In the genomic region with DNA sequence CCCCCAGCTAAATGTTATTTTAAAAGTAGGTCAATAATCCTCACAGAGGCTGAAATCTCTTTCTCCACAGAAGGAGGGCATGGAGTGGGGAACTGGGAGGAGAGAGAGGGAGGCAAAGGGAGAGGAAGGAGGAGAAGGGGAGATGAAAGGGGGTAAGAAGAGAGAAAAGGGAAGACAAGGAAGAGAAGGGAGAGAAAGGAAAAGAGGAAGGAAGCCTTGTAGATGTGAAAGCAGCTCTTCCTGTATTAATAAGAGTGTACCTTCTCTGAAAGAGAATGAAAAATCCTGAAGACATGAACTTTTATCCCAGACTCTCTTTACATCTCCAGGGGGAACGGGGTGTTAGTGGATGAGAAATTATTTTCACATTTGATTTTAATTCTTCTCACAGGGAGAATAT, we compare ENCODE assay signal across 21 mouse cellular contexts. TPM values are rescaled to one million over a fixed set of nuclear protein-coding genes. Genes with fewer than 3 reads are reported as not detected.
DNase-seq lines count a peak whose midpoint lies in the region; ATAC-seq and TF ChIP-seq lines count a peak whose summit lies in the region.
"Had no signal": no experiment of that assay in that cellular context is flagged by ENCODE, and none has a peak within 500 bp of the region (broad histone marks: within the 10 kb centered on the region; RNA-seq: fewer than 3 reads in every experiment).

No protein-coding gene starts in this region.

- TF ChIP-seq POLR2A in bone marrow, adult 2 months (IDR thresholded peaks at IDR 0.05; ENCODE audit: borderline replicate concordance, control insufficient read depth, low read depth, low read length) = no peak

- TF ChIP-seq EP300 in liver, postnatal 0 days (IDR thresholded peaks at IDR 0.05; ENCODE audit: low read depth) = no peak

- H3K9me3 ChIP-seq in hindbrain, postnatal 0 days (ENCODE audit: low read length) = no peaks in the 10 kb centered on the region
- no peaks in the 10 kb centered on the region for H3K9me3 ChIP-seq in hindbrain, embryonic 12.5 days (replicated peaks)
- H3K9me3 ChIP-seq in midbrain, embryonic 16.5 days (replicated peaks; ENCODE audit: control insufficient read depth, low read length, poor library complexity, severe bottlenecking) = no peaks in the 10 kb centered on the region
- no peaks in the 10 kb centered on the region for H3K9me3 ChIP-seq in midbrain, embryonic 11.5 days (ENCODE audit: control insufficient read depth, low read length)
- peaks cover 3% of the 10 kb centered on the region for H3K9me3 ChIP-seq in liver, postnatal 0 days (ENCODE audit: low read length)
- H3K9me3 ChIP-seq: G1E; neural tube, embryonic 15.5 days had no signal

- H3K9ac ChIP-seq in hindbrain, postnatal 0 days (replicated peaks; ENCODE audit: low read length) = no peak overlapping the region
- H3K9ac ChIP-seq in hindbrain, embryonic 12.5 days = no peak overlapping the region
- no peak overlapping the region for H3K9ac ChIP-seq in midbrain, embryonic 16.5 days (ENCODE audit: low read depth, low read length)
- H3K9ac ChIP-seq in midbrain, embryonic 11.5 days (ENCODE audit: low read length) = no peak overlapping the region
- no peak overlapping the region for H3K9ac ChIP-seq in liver, postnatal 0 days (replicated peaks)
- H3K9ac ChIP-seq: liver, embryonic 14.5 days; neural tube, embryonic 15.5 days had no signal

- H3K27me3 ChIP-seq in hindbrain, postnatal 0 days (ENCODE audit: insufficient read depth, low read length) = no peaks in the 10 kb centered on the region
- no peaks in the 10 kb centered on the region for H3K27me3 ChIP-seq in hindbrain, embryonic 12.5 days
- no peaks in the 10 kb centered on the region for H3K27me3 ChIP-seq in midbrain, embryonic 16.5 days (ENCODE audit: control insufficient read depth, insufficient read depth, low read depth, low read length)
- H3K27me3 ChIP-seq in midbrain, embryonic 11.5 days (ENCODE audit: control insufficient read depth, insufficient read depth, low read length) = no peaks in the 10 kb centered on the region
- H3K27me3 ChIP-seq in liver, postnatal 0 days (ENCODE audit: insufficient read depth, low read length) = no peaks in the 10 kb centered on the region
- H3K27me3 ChIP-seq: neural tube, embryonic 15.5 days had no signal

- ATAC-seq in hindbrain, postnatal 0 days = no peak
- no peak for ATAC-seq in hindbrain, embryonic 12.5 days (ENCODE audit: low FRiP score)
- no peak for ATAC-seq in midbrain, embryonic 16.5 days
- ATAC-seq in midbrain, embryonic 11.5 days (ENCODE audit: low FRiP score) = no peak
- ATAC-seq in liver, postnatal 0 days = no peak
- ATAC-seq: hindbrain, embryonic 16.5 days had no signal

- H3K36me3 ChIP-seq in hindbrain, postnatal 0 days (ENCODE audit: insufficient read depth, low read length) = no peaks in the 10 kb centered on the region
- no peaks in the 10 kb centered on the region for H3K36me3 ChIP-seq in hindbrain, embryonic 12.5 days
- no peaks in the 10 kb centered on the region for H3K36me3 ChIP-seq in midbrain, embryonic 16.5 days (ENCODE audit: control insufficient read depth, insufficient read depth, low read length)
- no peaks in the 10 kb centered on the region for H3K36me3 ChIP-seq in midbrain, embryonic 11.5 days (ENCODE audit: control insufficient read depth, insufficient read depth, low read length)
- no peaks in the 10 kb centered on the region for H3K36me3 ChIP-seq in liver, postnatal 0 days (replicated peaks; ENCODE audit: insufficient read depth, low read length)
- H3K36me3 ChIP-seq: forebrain, embryonic 10.5 days; G1E; neural tube, embryonic 15.5 days had no signal

- 83% methylated on average over 1 of the region's 1 CpGs for WGBS in hindbrain, postnatal 0 days
- WGBS in hindbrain, embryonic 12.5 days = 89% methylated on average over 1 of the region's 1 CpGs
- WGBS in midbrain, embryonic 16.5 days = 93% methylated on average over 1 of the region's 1 CpGs
- 93% methylated on average over 1 of the region's 1 CpGs for WGBS in midbrain, embryonic 11.5 days
- 60% methylated on average over 1 of the region's 1 CpGs for WGBS in bone marrow, adult 2 months
- WGBS in liver, postnatal 0 days (ENCODE audit: insufficient replicate concordance) = 58% methylated on average over 1 of the region's 1 CpGs

- H3K27ac ChIP-seq in hindbrain, postnatal 0 days = peak overlapping the region; percentile 66
- no peak overlapping the region for H3K27ac ChIP-seq in hindbrain, embryonic 12.5 days
- peak overlapping the region; percentile 69 for H3K27ac ChIP-seq in midbrain, embryonic 16.5 days (ENCODE audit: low read length)
- H3K27ac ChIP-seq in midbrain, embryonic 11.5 days (ENCODE audit: low read depth, low read length) = no peak overlapping the region
- peak overlapping the region; percentile 97 for H3K27ac ChIP-seq in bone marrow, adult 2 months (ENCODE audit: control insufficient read depth, insufficient read depth, low read depth, low read length, poor library complexity)
- H3K27ac ChIP-seq in liver, postnatal 0 days (ENCODE audit: low read depth) = peak overlapping the region; percentile 90
- H3K27ac ChIP-seq: forebrain, embryonic 10.5 days; liver, embryonic 14.5 days had no signal

- no peak for TF ChIP-seq CTCF in hindbrain, postnatal 0 days (IDR thresholded peaks at IDR 0.05; ENCODE audit: low read depth)
- TF ChIP-seq CTCF in bone marrow, adult 2 months (IDR thresholded peaks at IDR 0.05; ENCODE audit: control insufficient read depth, insufficient read depth, low read length) = no peak
- no peak for TF ChIP-seq CTCF in liver, postnatal 0 days (IDR thresholded peaks at IDR 0.05; ENCODE audit: low read depth)

- H3K4me2 ChIP-seq in hindbrain, postnatal 0 days (ENCODE audit: low read depth, low read length) = no peak overlapping the region
- no peak overlapping the region for H3K4me2 ChIP-seq in hindbrain, embryonic 12.5 days (replicated peaks)
- H3K4me2 ChIP-seq in midbrain, embryonic 16.5 days (ENCODE audit: low read length) = no peak overlapping the region
- H3K4me2 ChIP-seq in midbrain, embryonic 11.5 days = no peak overlapping the region
- no peak overlapping the region; the same call in 1 of the 2 replicates for H3K4me2 ChIP-seq in liver, postnatal 0 days (ENCODE audit: low read depth, low read length)
- H3K4me2 ChIP-seq: heart, embryonic 11.5 days; neural tube, embryonic 15.5 days had no signal

- no peak overlapping the region for H3K4me3 ChIP-seq in hindbrain, postnatal 0 days (ENCODE audit: low read length)
- H3K4me3 ChIP-seq in hindbrain, embryonic 12.5 days = no peak overlapping the region
- H3K4me3 ChIP-seq in midbrain, embryonic 16.5 days (ENCODE audit: low read depth, low read length) = no peak overlapping the region
- no peak overlapping the region for H3K4me3 ChIP-seq in midbrain, embryonic 11.5 days (ENCODE audit: low read depth, low read length)
- no peak overlapping the region for H3K4me3 ChIP-seq in bone marrow, adult 2 months (replicated peaks; ENCODE audit: control insufficient read depth, low read depth, low read length)
- no peak overlapping the region for H3K4me3 ChIP-seq in liver, postnatal 0 days (ENCODE audit: low read depth, low read length)
- H3K4me3 ChIP-seq: forebrain, embryonic 10.5 days; neural tube, embryonic 15.5 days had no signal

- DNase-seq in hindbrain, postnatal 0 days (ENCODE audit: low spot score) = no peak
- no peak for DNase-seq in midbrain, embryonic 11.5 days (ENCODE audit: low spot score, missing footprints)
- no peak for DNase-seq in liver, postnatal 0 days
- DNase-seq in adrenal gland, adult 2 months = no peak
- DNase-seq: adrenal gland, adult 8-10 months; cerebellum, adult 18-20 months; gastrocnemius, postnatal 25 days; lung, postnatal 36 days had no signal

- no peaks in the 10 kb centered on the region for H3K4me1 ChIP-seq in hindbrain, postnatal 0 days (ENCODE audit: insufficient read depth, low read length)
- no peaks in the 10 kb centered on the region for H3K4me1 ChIP-seq in hindbrain, embryonic 12.5 days
- peaks cover 2% of the 10 kb centered on the region; the same call in 1 of the 2 replicates for H3K4me1 ChIP-seq in midbrain, embryonic 16.5 days (ENCODE audit: control insufficient read depth, insufficient read depth, low read length)
- H3K4me1 ChIP-seq in midbrain, embryonic 11.5 days (ENCODE audit: control insufficient read depth, insufficient read depth, low read length) = no peaks in the 10 kb centered on the region
- peaks cover 3% of the 10 kb centered on the region for H3K4me1 ChIP-seq in bone marrow, adult 2 months (ENCODE audit: control insufficient read depth, insufficient read depth, low read length)
- H3K4me1 ChIP-seq in liver, postnatal 0 days (ENCODE audit: insufficient read depth) = peaks cover 13% of the 10 kb centered on the region
- H3K4me1 ChIP-seq: forebrain, embryonic 10.5 days; neural tube, embryonic 15.5 days had no signal

RNA-seq across cellular contexts. Expression of a gene that starts 23.5 kb away (rescaled TPM):
- total RNA-seq in hindbrain, postnatal 0 days (2014; rRNA removed) = 45.2 and 48.9 TPM in 2 replicates
- 67.8 and 72.1 TPM in 2 replicates for polyA plus RNA-seq in hindbrain, postnatal 0 days (2015; fragmentation: Nextera tagmentation; extraction: Ambion mirVana)
- polyA plus RNA-seq in hindbrain, embryonic 12.5 days (2016; fragmentation: Nextera tagmentation; extraction: Ambion mirVana) = 15.4 and 15.5 TPM in 2 replicates
- 22.3 and 32.5 TPM in 2 replicates for polyA plus RNA-seq in midbrain, embryonic 16.5 days (2015; fragmentation: Nextera tagmentation; extraction: Ambion mirVana)
- polyA plus RNA-seq in midbrain, embryonic 11.5 days (2014; fragmentation: Nextera tagmentation; extraction: Ambion mirVana) = 14.0 and 15.0 TPM in 2 replicates
- 7.6 and 20.8 TPM in 2 replicates for polyA plus RNA-seq in bone marrow, adult 2 months (2011; ENCODE audit: insufficient read depth, insufficient read length, low replicate concordance, missing spikeins)
- polyA plus RNA-seq in liver, postnatal 0 days (2015; fragmentation: Nextera tagmentation; extraction: Ambion mirVana) = 28.7 and 31.6 TPM in 2 replicates
- total RNA-seq in adrenal gland, adult 2 months (2021) = 100 to 1,000 TPM; 232 to 283 TPM
- 146 and 187 TPM in 2 replicates for polyA plus RNA-seq in adrenal gland, adult 2 months (2012; rRNA removed)
- polyA plus RNA-seq: G1E had no signal

RNA-seq across cellular contexts. Expression of a gene that starts 30.1 kb away (rescaled TPM):
- not detected in 2 replicates for total RNA-seq in hindbrain, postnatal 0 days (2014; rRNA removed)
- polyA plus RNA-seq in hindbrain, postnatal 0 days (2015; fragmentation: Nextera tagmentation; extraction: Ambion mirVana) = not detected in 2 replicates
- not detected in 2 replicates for polyA plus RNA-seq in hindbrain, embryonic 12.5 days (2016; fragmentation: Nextera tagmentation; extraction: Ambion mirVana)
- not detected in 2 replicates for polyA plus RNA-seq in midbrain, embryonic 16.5 days (2015; fragmentation: Nextera tagmentation; extraction: Ambion mirVana)
- polyA plus RNA-seq in midbrain, embryonic 11.5 days (2014; fragmentation: Nextera tagmentation; extraction: Ambion mirVana) = not detected in 2 replicates
- polyA plus RNA-seq in bone marrow, adult 2 months (2011; ENCODE audit: insufficient read depth, insufficient read length, low replicate concordance, missing spikeins) = not detected in 2 replicates
- polyA plus RNA-seq in liver, postnatal 0 days (2015; fragmentation: Nextera tagmentation; extraction: Ambion mirVana) = not detected in 2 replicates
- not detected for total RNA-seq in adrenal gland, adult 2 months (2021)
- polyA plus RNA-seq in adrenal gland, adult 2 months (2012; rRNA removed) = 0.16 TPM in 1 of 2 replicates, not detected in the other
- total RNA-seq: adrenal gland, adult 8-10 months; gastrocnemius, postnatal 25 days; layer of hippocampus, adult 18-20 months had no signal
- polyA plus RNA-seq: embryonic facial prominence, embryonic 14.5 days; forebrain, embryonic 10.5 days; frontal cortex, adult 2 months; G1E; heart, embryonic 11.5 days; hindbrain, embryonic 16.5 days; kidney, embryonic 14.5 days; liver, embryonic 14.5 days; neural tube, embryonic 15.5 days had no signal

RNA-seq across cellular contexts. Expression of a gene that starts 43.5 kb away (rescaled TPM):
- 0.65 TPM in 1 of 2 replicates, not detected in the other for total RNA-seq in hindbrain, postnatal 0 days (2014; rRNA removed)
- 0.56 and 0.78 TPM in 2 replicates for polyA plus RNA-seq in hindbrain, postnatal 0 days (2015; fragmentation: Nextera tagmentation; extraction: Ambion mirVana)
- polyA plus RNA-seq in hindbrain, embryonic 12.5 days (2016; fragmentation: Nextera tagmentation; extraction: Ambion mirVana) = 0.49 and 0.60 TPM in 2 replicates
- 0.19 and 0.27 TPM in 2 replicates for polyA plus RNA-seq in midbrain, embryonic 16.5 days (2015; fragmentation: Nextera tagmentation; extraction: Ambion mirVana)
- 0.37 and 0.41 TPM in 2 replicates for polyA plus RNA-seq in midbrain, embryonic 11.5 days (2014; fragmentation: Nextera tagmentation; extraction: Ambion mirVana)
- polyA plus RNA-seq in bone marrow, adult 2 months (2011; ENCODE audit: insufficient read depth, insufficient read length, low replicate concordance, missing spikeins) = 2.8 and 7.7 TPM in 2 replicates
- polyA plus RNA-seq in liver, postnatal 0 days (2015; fragmentation: Nextera tagmentation; extraction: Ambion mirVana) = 1.3 and 1.6 TPM in 2 replicates
- 10 to 100 TPM in 1 of 2 experiments, 1 to 10 TPM in 1; 9.5 to 14.8 TPM for total RNA-seq in adrenal gland, adult 2 months (2021)
- polyA plus RNA-seq in adrenal gland, adult 2 months (2012; rRNA removed) = 1.9 and 2.1 TPM in 2 replicates
- total RNA-seq: G1E had no signal
- polyA plus RNA-seq: G1E had no signal

Comparison
In these comparisons a context has a peak if more than half of its experiments do, and no peak if none do; other contexts are left out.
1. H3K27ac ChIP-seq: peak in hindbrain, postnatal 0 days (single experiment), midbrain, embryonic 16.5 days (single experiment), bone marrow, adult 2 months (single experiment) and liver, postnatal 0 days (single experiment); none in hindbrain, embryonic 12.5 days (single experiment) and midbrain, embryonic 11.5 days (single experiment).